Mouse (Mus musculus) C2C12 (cell line): ENCODE measurements around the gene Pear1. TPM values are rescaled to one million over a fixed set of nuclear protein-coding genes. Genes with fewer than 3 reads are reported as not detected.

Experiments used
- H3K27me3 ChIP-seq: one replicate; pipeline ENCODE4 v1.6.1; 2011; ENCODE audit not compliant: control insufficient read depth, insufficient read depth, insufficient read length
- H3K36me3 ChIP-seq: one replicate; pipeline ENCODE4 v1.6.1; 2011; ENCODE audit not compliant: control insufficient read depth, insufficient read depth
- H3K4me3 ChIP-seq: one replicate; pipeline ENCODE4 v1.5.1; 2011; ENCODE audit warnings: mild to moderate bottlenecking, control low read depth; ENCODE audit not compliant: poor library complexity, insufficient read depth, severe bottlenecking
- H3K79me2 ChIP-seq: one replicate; pipeline ENCODE4 v1.6.1; 2011; ENCODE audit not compliant: control insufficient read depth, insufficient read depth
- H3K79me3 ChIP-seq: one replicate; pipeline ENCODE4 v1.6.1; 2011; ENCODE audit warnings: low read depth, control low read depth
- H3ac ChIP-seq: one replicate; pipeline ENCODE3; 2011; ENCODE audit warnings: low read depth; ENCODE audit not compliant: control insufficient read depth, insufficient read length
- CEBPB ChIP-seq: IDR thresholded peaks from one replicate; pipeline ENCODE4 v1.6.1; 2011; ENCODE audit warnings: low read depth, mild to moderate bottlenecking, control low read depth, moderate library complexity
- CTCF ChIP-seq: IDR thresholded peaks from one replicate; pipeline ENCODE4 v1.5.1; 2011; ENCODE audit not compliant: control insufficient read depth, insufficient read depth, insufficient read length
- FOSL1 ChIP-seq: IDR thresholded peaks from one replicate; pipeline ENCODE4 v1.8.0; 2011; ENCODE audit warnings: mild to moderate bottlenecking, low read length; ENCODE audit not compliant: poor library complexity, insufficient read depth, severe bottlenecking
- MAX ChIP-seq: IDR thresholded peaks from one replicate; pipeline ENCODE4 v1.6.1; 2011; ENCODE audit warnings: mild to moderate bottlenecking, control low read depth
- MYOD1 ChIP-seq: IDR thresholded peaks from one replicate; pipeline ENCODE4 v1.6.1; 2011; ENCODE audit warnings: low read depth; ENCODE audit not compliant: control insufficient read depth, insufficient read length
- MYOG ChIP-seq: IDR thresholded peaks from one replicate; pipeline ENCODE4 v1.6.1; 2011; ENCODE audit not compliant: control insufficient read depth, insufficient read length; ENCODE audit errors: extremely low read depth
- USF1 ChIP-seq: IDR thresholded peaks from one replicate; pipeline ENCODE4 v1.6.1; 2011; ENCODE audit warnings: low read depth, mild to moderate bottlenecking, control low read depth, moderate library complexity
- polyA plus RNA-seq: library from polyadenylated mRNA; unstranded; fragments of >200 nt; fragmentation: generic; extraction: Trizol; gene quantifications from one replicate; pipeline ENCODE4 v1.2.1, GENCODE M21; 2012; ENCODE audit warnings: missing spikeins

Gene Pear1
- polyA plus RNA-seq, 1 experiment: 1.7 TPM

GRCm38 (mm10) chr3:87767764-87768163 lies 56.3 kb downstream of the Pear1 start:
- no peaks in the 10 kb centered on the region for H3K36me3 ChIP-seq
- H3K79me2 ChIP-seq: no peaks in the 10 kb centered on the region
- H3K27me3 ChIP-seq: peaks cover 14% of the 10 kb centered on the region
- H3K4me3 ChIP-seq: no peak overlapping the region
- no peak overlapping the region for H3ac ChIP-seq
- no peak for TF ChIP-seq USF1
- TF ChIP-seq CTCF: no peak
- no peak for TF ChIP-seq MAX
- no peak for TF ChIP-seq FOSL1
- H3K79me3 ChIP-seq: no peaks in the 10 kb centered on the region

DNA sequence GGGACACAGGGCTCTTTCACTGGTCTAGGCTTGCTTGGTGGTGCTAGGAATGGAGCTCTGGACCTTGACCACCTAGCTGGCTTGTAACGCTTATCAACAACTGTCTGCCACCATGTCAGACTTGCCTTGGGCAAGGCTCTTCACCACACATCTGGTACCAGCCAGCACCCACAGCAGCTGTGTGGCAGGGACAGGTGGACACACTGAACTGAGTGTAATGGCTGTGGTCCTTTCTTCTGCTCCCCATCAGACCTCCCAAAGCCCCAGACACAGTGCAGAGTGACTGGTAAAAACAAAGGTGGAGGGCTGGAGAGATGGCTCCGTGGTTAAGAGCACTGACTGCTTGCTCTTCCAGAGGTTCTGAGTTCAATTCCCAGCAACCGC lies 57.8 kb downstream of the Pear1 start:
- TF ChIP-seq MAX: no peak
- TF ChIP-seq CTCF: no peak
- TF ChIP-seq MYOD1: no peak
- TF ChIP-seq USF1: no peak
- no peak for TF ChIP-seq FOSL1
- no peak for TF ChIP-seq MYOG
- TF ChIP-seq CEBPB: no peak
- Histone ChIP-seq H3K36me3 (no peaks in the 10 kb centered on the region), H3K4me3 (no peak overlapping the region)

DNA sequence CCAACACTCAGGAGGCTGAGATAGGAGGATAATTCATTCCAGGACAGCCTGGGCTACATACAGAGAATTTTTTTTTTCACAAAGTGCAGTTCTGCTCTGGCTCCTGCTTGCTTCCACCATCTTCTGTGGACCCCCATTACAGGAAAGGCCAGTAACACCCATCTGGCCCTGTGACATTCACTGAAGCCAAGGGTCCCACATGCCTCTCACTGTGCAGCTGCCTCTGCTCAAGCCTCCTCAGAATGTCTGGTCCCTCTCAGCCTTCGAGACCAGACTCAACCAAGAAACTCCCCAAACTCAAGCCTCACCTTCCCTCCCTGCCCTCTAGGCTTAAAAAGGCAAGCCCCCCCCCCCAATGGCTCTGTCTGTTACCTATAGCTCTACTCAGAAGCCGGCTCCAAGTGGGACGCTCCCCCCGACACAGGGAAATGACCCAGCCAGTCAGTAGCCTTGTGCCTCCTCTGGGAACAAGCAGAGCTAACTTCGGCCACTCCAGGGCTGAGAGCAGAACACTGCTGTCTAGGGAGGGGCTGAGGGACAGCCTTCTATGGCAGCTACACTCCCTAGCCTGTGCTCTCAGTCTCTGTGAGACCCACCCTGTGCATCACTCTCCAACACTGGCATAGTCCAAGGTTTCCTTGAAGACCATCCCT lies 58.3 kb downstream of the Pear1 start:
- Histone ChIP-seq H3K27me3 (no peaks in the 10 kb centered on the region), H3K79me3 (no peaks in the 10 kb centered on the region), H3ac (no peak overlapping the region), H3K36me3 (no peaks in the 10 kb centered on the region), H3K4me3 (no peak overlapping the region), H3K79me2 (no peaks in the 10 kb centered on the region)
- TF ChIP-seq MYOG (no peak), USF1 (no peak)

More for the DNA sequence above, 57.8 kb downstream of the Pear1 start:
- Histone ChIP-seq H3K79me2 (no peaks in the 10 kb centered on the region), H3K79me3 (no peaks in the 10 kb centered on the region), H3K27me3 (no peaks in the 10 kb centered on the region), H3ac (no peak overlapping the region)

GRCm38 (mm10) chr3:87765091-87765490 lies 59.0 kb downstream of the Pear1 start:
- no peaks in the 10 kb centered on the region for H3K36me3 ChIP-seq
- H3K79me3 ChIP-seq: no peaks in the 10 kb centered on the region
- TF ChIP-seq CTCF (no peak), USF1 (no peak), MYOD1 (no peak)
- H3K4me3 ChIP-seq: no peak overlapping the region
- H3K27me3 ChIP-seq: no peaks in the 10 kb centered on the region
- H3ac ChIP-seq: no peak overlapping the region
- H3K79me2 ChIP-seq: no peaks in the 10 kb centered on the region

DNA sequence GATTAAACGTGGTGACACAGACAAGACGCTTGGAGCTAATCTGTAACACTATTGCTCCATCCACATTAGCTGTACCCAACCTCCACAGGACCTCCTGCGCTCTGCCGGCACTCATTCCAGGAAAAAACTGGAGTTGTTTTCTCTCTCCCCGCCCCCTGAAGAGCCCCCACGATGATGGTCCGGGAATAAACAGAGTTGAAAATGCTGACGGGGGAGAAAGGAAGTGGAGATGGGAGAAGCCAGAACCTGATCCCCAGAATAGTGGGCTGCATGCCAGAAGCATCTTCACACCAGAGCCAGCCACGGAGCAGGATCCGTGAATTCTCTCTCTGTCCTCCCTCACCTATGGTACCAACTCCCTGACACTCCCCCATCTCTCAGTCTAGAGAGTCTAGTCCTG lies 59.6 kb downstream of the Pear1 start:
- Histone ChIP-seq H3K27me3 (no peaks in the 10 kb centered on the region), H3K36me3 (no peaks in the 10 kb centered on the region)
- TF ChIP-seq MYOG (no peak), FOSL1 (no peak), CEBPB (no peak), MYOD1 (no peak), USF1 (no peak), CTCF (no peak), MAX (no peak)

DNA sequence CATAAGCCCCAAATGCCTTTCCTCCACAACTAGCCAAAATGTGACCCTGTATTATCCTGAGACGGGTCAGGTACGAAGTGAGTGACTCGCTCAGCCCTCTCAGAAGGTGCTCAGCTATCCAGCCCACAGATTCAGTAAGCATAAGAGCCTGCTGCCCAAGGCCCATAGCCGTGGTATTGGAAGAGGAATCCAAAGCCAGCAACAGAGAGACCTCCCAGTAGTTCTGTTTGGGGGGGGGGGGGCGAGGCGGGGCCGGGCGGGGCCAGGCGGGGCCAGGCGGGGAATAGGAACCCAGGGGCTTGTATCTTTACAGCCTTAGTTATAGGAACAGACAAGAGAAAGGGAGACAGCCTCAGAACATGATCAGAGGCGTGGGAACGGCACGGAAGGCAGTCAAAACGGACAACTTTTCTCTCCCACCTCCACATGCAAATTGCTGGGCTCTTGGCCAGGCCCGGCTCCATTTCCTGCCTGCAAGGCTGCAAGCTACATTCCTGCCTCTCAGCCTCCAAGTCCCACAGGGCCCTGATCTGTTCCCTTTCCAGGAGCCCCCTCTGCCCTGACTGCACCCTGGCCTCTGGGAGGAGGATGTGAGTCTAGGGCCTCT lies 60.3 kb downstream of the Pear1 start:
- no peaks in the 10 kb centered on the region for H3K79me3 ChIP-seq
- H3K79me2 ChIP-seq: no peaks in the 10 kb centered on the region
- H3ac ChIP-seq: no peak overlapping the region
- TF ChIP-seq CTCF (no peak), MYOG (no peak), MYOD1 (no peak), CEBPB (no peak), MAX (no peak), USF1 (no peak), FOSL1 (no peak)
- no peak overlapping the region for H3K4me3 ChIP-seq
- H3K36me3 ChIP-seq: no peaks in the 10 kb centered on the region
- no peaks in the 10 kb centered on the region for H3K27me3 ChIP-seq

More for the DNA sequence above, 59.6 kb downstream of the Pear1 start:
- Histone ChIP-seq H3K79me2 (no peaks in the 10 kb centered on the region), H3K79me3 (no peaks in the 10 kb centered on the region), H3ac (no peak overlapping the region), H3K4me3 (no peak overlapping the region)
